Mouse (Mus musculus) ES-Bruce4 (cell line): Measurements from ENCODE around the gene Prdm16.

Source experiments
- CTCF ChIP-seq: IDR thresholded peaks from one replicate; pipeline ENCODE4 v1.8.1; 2011; ENCODE audit warnings: low read depth, low read length
- POLR2A ChIP-seq: IDR thresholded peaks from one replicate; pipeline ENCODE4 v1.8.1; 2011; ENCODE audit warnings: low read length; ENCODE audit not compliant: insufficient read depth

- no peak for TF ChIP-seq CTCF
- no peak for TF ChIP-seq POLR2A
Measured at GRCm38 (mm10) chr4:154543128-154543527, 93.5 kb downstream of the Prdm16 start.
